Mouse (Mus musculus) heart, postnatal 25 days (tissue): Measurements from ENCODE around the gene Tubb5. TPM values are rescaled to one million over a fixed set of nuclear protein-coding genes. Genes with fewer than 3 reads are reported as not detected.

Source experiments
- DNase-seq: peaks from one replicate; pipeline ENCODE4 v3.0.0; 2022; ENCODE audit warnings: low spot score
- intact Hi-C: fragments of 180-260 bp; cut with DNase I; formaldehyde crosslinking; loops from one replicate; pipeline ENCODE4 v1.15.1; 2025
- total RNA-seq, 2 experiments: library from RNA; stranded (reverse); gene quantifications; 2 replicates each; pipeline ENCODE4 v1.2.3; 2021

Gene Tubb5
- total RNA-seq, 2 experiments from 2014 or later: 102 to 103 TPM

GRCm38 (mm10) chr17:35834696-35835422 lies 3.2 kb downstream of the Tubb5 start:
- intact Hi-C loops: loop anchor here (5.0 to 10.0 kb wide), 2 partner anchors 82 to 150 kb away; partner anchors contain the start of genes Mrps18b, Ppp1r10 and Prr3

GRCm38 (mm10) chr17:35833894-35834293 lies 4.2 kb downstream of the Tubb5 start:
- intact Hi-C loops: loop anchor here (10.0 kb wide), 1 partner anchor 151 kb away; the partner anchor contains the start of gene Prr3
- no peak for DNase-seq

More at GRCm38 (mm10) chr17:35834696-35835422, 3.2 kb downstream of the Tubb5 start:
- DNase-seq: no peak

- no peak for DNase-seq
- intact Hi-C loops: loop anchor here (10.0 kb wide), 1 partner anchor 152 kb away; the partner anchor contains the start of gene Prr3
Measured at GRCm38 (mm10) chr17:35833239-35833751, 4.8 kb downstream of the Tubb5 start.

GRCm38 (mm10) chr17:35832400-35833238 lies 5.5 kb downstream of the Tubb5 start:
- DNase-seq: no peak
- intact Hi-C loops: loop anchor here (10.0 kb wide), 1 partner anchor 152 kb away; the partner anchor contains the start of gene Prr3

- intact Hi-C loops: loop anchor here (2.0 to 10.0 kb wide), 2 partner anchors 91 to 155 kb away; partner anchors contain the start of gene Prr3
- DNase-seq: peak; percentile 70
Measured at GRCm38 (mm10) chr17:35829737-35830136, 8.4 kb downstream of the Tubb5 start.

- intact Hi-C loops: no loop called here
- no peak for DNase-seq
Measured at GRCm38 (mm10) chr17:35825109-35825850, 12.8 kb downstream of the Tubb5 start.

- DNase-seq: no peak
- intact Hi-C loops: loop anchor here (5.0 kb wide), 1 partner anchor 47 kb away; no protein-coding TSS in a partner anchor
Measured at GRCm38 (mm10) chr17:35824402-35824801, 13.7 kb downstream of the Tubb5 start.

- intact Hi-C loops: loop anchor here (5.0 kb wide), 1 partner anchor 46 kb away; no protein-coding TSS in a partner anchor
- peak; percentile 78 for DNase-seq
Measured at GRCm38 (mm10) chr17:35822964-35823937, 14.9 kb downstream of the Tubb5 start, which contains the start of gene Flot1. Gene Flot1 (plus strand): TSS chr17:35823230.

GRCm38 (mm10) chr17:35822564-35822963 lies 15.5 kb downstream of the Tubb5 start:
- intact Hi-C loops: loop anchor here (5.0 kb wide), 1 partner anchor 45 kb away; no protein-coding TSS in a partner anchor
- no peak for DNase-seq

GRCm38 (mm10) chr17:35821439-35822430 lies 16.4 kb downstream of the Tubb5 start, which contains the start of gene Ier3:
Gene Ier3 (plus strand): TSS chr17:35821684.
- intact Hi-C loops: loop anchor here (5.0 kb wide), 1 partner anchor 44 kb away; no protein-coding TSS in a partner anchor
- DNase-seq: peak; percentile 91

- no peak for DNase-seq
- intact Hi-C loops: loop anchor here (5.0 kb wide), 1 partner anchor 43 kb away; no protein-coding TSS in a partner anchor
Measured at GRCm38 (mm10) chr17:35820111-35820510, 18.0 kb downstream of the Tubb5 start.

GRCm38 (mm10) chr17:35817226-35817625 lies 20.9 kb downstream of the Tubb5 start:
- intact Hi-C loops: no loop called here
- DNase-seq: no peak

GRCm38 (mm10) chr17:35816686-35817085 lies 21.4 kb downstream of the Tubb5 start:
- DNase-seq: no peak
- intact Hi-C loops: no loop called here

GRCm38 (mm10) chr17:35815836-35816235 lies 22.3 kb downstream of the Tubb5 start:
- no peak for DNase-seq
- intact Hi-C loops: no loop called here

GRCm38 (mm10) chr17:35814678-35815077 lies 23.4 kb downstream of the Tubb5 start:
- intact Hi-C loops: no loop called here
- no peak for DNase-seq

- no peak for DNase-seq
- intact Hi-C loops: no loop called here
Measured at GRCm38 (mm10) chr17:35813653-35814052, 24.5 kb downstream of the Tubb5 start.

GRCm38 (mm10) chr17:35813245-35813647 lies 24.9 kb downstream of the Tubb5 start:
- peak; percentile 92 for DNase-seq
- intact Hi-C loops: no loop called here
